Mouse (Mus musculus) cerebellum, adult 11 months (tissue): Measurements from ENCODE around the gene Ltbp1.

Source experiments
- DNase-seq: peaks from one replicate; pipeline ENCODE4 v3.0.0; 2022

Gene Ltbp1

GRCm38 (mm10) chr17:75180301-75180700 lies 174.9 kb downstream of the Ltbp1 start:
- DNase-seq: no peak

GRCm38 (mm10) chr17:75180956-75181588 lies 175.7 kb downstream of the Ltbp1 start:
- no peak for DNase-seq

- no peak for DNase-seq
These were observed 177.1 kb downstream of the Ltbp1 start for GRCm38 (mm10) chr17:75182319-75183001.

- no peak for DNase-seq
These were observed 181.6 kb downstream of the Ltbp1 start for GRCm38 (mm10) chr17:75186732-75187509.

- no peak for DNase-seq
These were observed 191.6 kb downstream of the Ltbp1 start for GRCm38 (mm10) chr17:75196952-75197351.

- no peak for DNase-seq
These were observed 193.4 kb downstream of the Ltbp1 start for GRCm38 (mm10) chr17:75198767-75199166.

GRCm38 (mm10) chr17:75199694-75200093 lies 194.3 kb downstream of the Ltbp1 start:
- no peak for DNase-seq

- DNase-seq: no peak
These were observed 196.9 kb downstream of the Ltbp1 start for GRCm38 (mm10) chr17:75202314-75202713.

- DNase-seq: no peak
These were observed 198.7 kb downstream of the Ltbp1 start for GRCm38 (mm10) chr17:75204065-75204464.

GRCm38 (mm10) chr17:75206281-75206680 lies 200.9 kb downstream of the Ltbp1 start:
- DNase-seq: no peak

GRCm38 (mm10) chr17:75208164-75208698 lies 202.9 kb downstream of the Ltbp1 start:
- no peak for DNase-seq

GRCm38 (mm10) chr17:75210526-75210925 lies 205.2 kb downstream of the Ltbp1 start:
- DNase-seq: no peak

GRCm38 (mm10) chr17:75216362-75216761 lies 211.0 kb downstream of the Ltbp1 start:
- DNase-seq: no peak

- no peak for DNase-seq
These were observed 213.3 kb downstream of the Ltbp1 start for GRCm38 (mm10) chr17:75218700-75219099.

- DNase-seq: no peak
These were observed 223.0 kb downstream of the Ltbp1 start for GRCm38 (mm10) chr17:75228321-75228720.

GRCm38 (mm10) chr17:75233206-75233605 lies 227.8 kb downstream of the Ltbp1 start:
- DNase-seq: no peak

- no peak for DNase-seq
These were observed 228.6 kb downstream of the Ltbp1 start for GRCm38 (mm10) chr17:75233923-75234322.

GRCm38 (mm10) chr17:75235781-75236180 lies 230.4 kb downstream of the Ltbp1 start:
- DNase-seq: no peak

GRCm38 (mm10) chr17:75236543-75236942 lies 231.2 kb downstream of the Ltbp1 start:
- DNase-seq: no peak

- DNase-seq: no peak
These were observed 232.1 kb downstream of the Ltbp1 start for GRCm38 (mm10) chr17:75237456-75237855.

GRCm38 (mm10) chr17:75238655-75239054 lies 233.3 kb downstream of the Ltbp1 start:
- no peak for DNase-seq

- DNase-seq: no peak
These were observed 234.2 kb downstream of the Ltbp1 start for GRCm38 (mm10) chr17:75239545-75239944.

GRCm38 (mm10) chr17:75242086-75242485 lies 236.7 kb downstream of the Ltbp1 start:
- no peak for DNase-seq

GRCm38 (mm10) chr17:75243221-75243620 lies 237.9 kb downstream of the Ltbp1 start:
- no peak for DNase-seq
